Mouse (Mus musculus): ENCODE data around the gene Lama4.

Lama4 gene

GRCm38 (mm10) chr10:38965075-38965781, at the start of gene Lama4:
Lama4 (plus strand) TSS chr10:38965515.
- in situ Hi-C loops (cut with MboI, MseI) = no loop called here

- in situ Hi-C loops (cut with MboI, MseI) = no loop called here
These were observed 49.2 kb upstream of the Lama4 start for GRCm38 (mm10) chr10:38916027-38916617.

- in situ Hi-C loops (cut with MboI, MseI) = no loop called here
These were observed 36.2 kb upstream of the Lama4 start for GRCm38 (mm10) chr10:38928940-38929697.

- in situ Hi-C loops (cut with MboI, MseI) = no loop called here
These were observed 20.6 kb upstream of the Lama4 start for GRCm38 (mm10) chr10:38944701-38945100.

- in situ Hi-C loops (cut with MboI, MseI) = no loop called here
These were observed 3.4 kb upstream of the Lama4 start for GRCm38 (mm10) chr10:38961920-38962319.

GRCm38 (mm10) chr10:38964719-38965074, 618 bp upstream of the Lama4 start:
- in situ Hi-C loops (cut with MboI, MseI) = no loop called here

- in situ Hi-C loops (cut with MboI, MseI) = no loop called here
These were observed 542 bp downstream of the Lama4 start for GRCm38 (mm10) chr10:38965857-38966256.

GRCm38 (mm10) chr10:38966646-38967045, 1.3 kb downstream of the Lama4 start:
- in situ Hi-C loops (cut with MboI, MseI) = no loop called here

GRCm38 (mm10) chr10:38968326-38969072, 3.2 kb downstream of the Lama4 start:
- in situ Hi-C loops (cut with MboI, MseI) = no loop called here

GRCm38 (mm10) chr10:38969543-38969942, 4.2 kb downstream of the Lama4 start:
- in situ Hi-C loops (cut with MboI, MseI) = no loop called here

- in situ Hi-C loops (cut with MboI, MseI) = no loop called here
These were observed 4.7 kb downstream of the Lama4 start for GRCm38 (mm10) chr10:38969975-38970374.

- in situ Hi-C loops (cut with MboI, MseI) = no loop called here
These were observed 7.1 kb downstream of the Lama4 start for GRCm38 (mm10) chr10:38972221-38972946.

- in situ Hi-C loops (cut with MboI, MseI) = no loop called here
These were observed 7.7 kb downstream of the Lama4 start for GRCm38 (mm10) chr10:38973016-38973415.

- in situ Hi-C loops (cut with MboI, MseI) = no loop called here
These were observed 12.9 kb downstream of the Lama4 start for GRCm38 (mm10) chr10:38978195-38978594.

GRCm38 (mm10) chr10:38979699-38980098, 14.4 kb downstream of the Lama4 start:
- in situ Hi-C loops (cut with MboI, MseI) = no loop called here

- in situ Hi-C loops (cut with MboI, MseI) = no loop called here
These were observed 15.7 kb downstream of the Lama4 start for GRCm38 (mm10) chr10:38980980-38981379.

- in situ Hi-C loops (cut with MboI, MseI) = no loop called here
These were observed 19.2 kb downstream of the Lama4 start for GRCm38 (mm10) chr10:38984358-38985075.

- in situ Hi-C loops (cut with MboI, MseI) = no loop called here
These were observed 20.7 kb downstream of the Lama4 start for GRCm38 (mm10) chr10:38986053-38986452.

GRCm38 (mm10) chr10:38992827-38993226, 27.5 kb downstream of the Lama4 start:
- in situ Hi-C loops (cut with MboI, MseI) = no loop called here

GRCm38 (mm10) chr10:38993632-38994424, 28.5 kb downstream of the Lama4 start:
- in situ Hi-C loops (cut with MboI, MseI) = no loop called here
